Mouse (Mus musculus): ENCODE measurements around the gene Nde1. TPM values are rescaled to one million over a fixed set of nuclear protein-coding genes. Genes with fewer than 3 reads are reported as not detected.

The Nde1 gene
- 85.0 and 85.7 TPM in 2 replicates for polyA plus RNA-seq (2015; fragmentation: Nextera tagmentation; extraction: Ambion mirVana)

DNA sequence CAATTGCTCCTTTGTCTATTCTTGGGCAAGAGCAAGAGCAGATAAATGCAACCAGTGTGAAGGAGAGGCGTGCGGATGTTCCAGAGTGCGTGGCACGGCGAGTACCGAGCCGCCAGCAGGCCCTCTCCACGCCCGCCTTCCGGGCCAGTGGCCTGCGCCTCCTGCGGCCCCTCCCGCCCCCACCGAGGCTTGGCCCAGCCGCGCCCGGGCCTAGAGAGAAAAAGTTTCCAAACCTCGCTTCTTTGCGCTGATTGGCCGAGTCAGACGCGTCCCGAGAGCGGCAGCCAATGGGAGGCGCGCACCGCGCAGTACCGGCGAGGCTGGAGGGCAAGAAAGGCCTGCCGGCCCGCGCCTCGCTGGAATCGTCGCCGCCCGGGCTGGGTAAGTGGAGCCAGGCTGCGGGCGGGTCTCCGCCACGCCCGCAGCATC lies at the start of gene Nde1, which contains the start of gene Marf1:
TSS of gene Nde1 (plus strand) at position 288 of the 429 bp plus-strand sequence.
TSS of gene Marf1 (minus strand) at position 364 of the 429 bp plus-strand sequence.
- Histone ChIP-seq H3K36me3 (0 out of 2 replicates have a peak, but pooled peaks cover 7% of the 10 kb centered on the region), H3K4me2 (peak within 1 kb of the TSS; percentile 73), H3K4me3 (replicated peaks) (peak within 1 kb of the TSS; percentile 65), H3K4me1 (peaks cover 7% of the 10 kb centered on the region; the same call in 1 of the 2 replicates), H3K9ac (peak within 1 kb of the TSS; percentile 62), H3K27ac (peak within 1 kb of the TSS; percentile 89), H3K9me3 (no peaks in the 10 kb centered on the region), H3K27me3 (replicated peaks) (no peaks in the 10 kb centered on the region)
- ATAC-seq (ENCODE audit: insufficient read depth, low FRiP score, low read depth), result peak; percentile 93
- WGBS, result under 1% methylated on average over 38 of the region's 43 CpGs

DNA sequence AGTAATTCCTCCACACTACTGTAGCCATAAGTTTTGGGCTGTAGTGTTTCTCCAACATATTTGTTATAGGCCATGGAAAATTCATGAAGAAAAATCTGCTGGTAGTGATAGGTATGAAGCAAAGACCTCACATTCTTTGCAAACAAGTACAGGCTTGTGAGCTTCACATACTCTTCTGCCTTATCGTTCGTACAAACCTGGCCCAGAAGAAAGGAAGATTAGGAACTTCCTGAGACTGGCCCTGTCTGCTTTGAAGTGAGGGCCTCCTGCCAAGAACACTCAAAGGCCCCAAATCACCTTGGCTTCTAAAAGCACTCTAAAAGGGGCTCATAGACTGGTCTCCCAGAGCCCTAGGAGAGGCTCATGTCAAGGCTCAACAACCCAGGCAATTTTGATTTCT lies 45.8 kb upstream of the Nde1 start:
- Histone ChIP-seq H3K4me1 (no peaks in the 10 kb centered on the region), H3K4me3 (replicated peaks) (no peak overlapping the region), H3K36me3 (peaks cover 38% of the 10 kb centered on the region), H3K27me3 (replicated peaks) (no peaks in the 10 kb centered on the region), H3K9me3 (no peaks in the 10 kb centered on the region), H3K4me2 (no peak overlapping the region), H3K9ac (no peak overlapping the region), H3K27ac (no peak overlapping the region; the same call in 1 of the 2 replicates)
- WGBS, result 67% methylated on average over 2 of the region's 2 CpGs
- ATAC-seq (ENCODE audit: insufficient read depth, low FRiP score, low read depth), result no peak

DNA sequence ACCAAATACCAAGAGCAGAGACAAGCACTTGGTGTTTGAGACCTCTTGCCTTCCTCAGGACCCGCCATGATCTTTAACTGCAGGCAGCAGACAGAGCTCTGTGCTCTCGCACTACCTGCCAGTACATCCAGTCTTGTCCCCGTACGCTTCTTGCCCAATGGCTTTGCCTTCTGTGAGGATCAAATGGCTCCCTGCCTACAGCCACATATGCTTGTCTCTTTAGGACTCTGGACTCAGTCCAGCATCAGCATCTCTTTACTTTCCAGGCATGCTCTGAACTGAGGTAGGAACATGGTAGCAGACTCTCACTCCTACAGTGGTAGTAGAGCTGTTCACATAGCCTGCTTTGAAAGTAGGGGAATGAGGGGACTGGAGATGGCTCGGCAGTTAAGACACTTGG lies 42.1 kb upstream of the Nde1 start:
- Histone ChIP-seq H3K9ac (no peak overlapping the region), H3K4me3 (replicated peaks) (no peak overlapping the region), H3K9me3 (no peaks in the 10 kb centered on the region), H3K4me2 (no peak overlapping the region), H3K36me3 (peaks cover 52% of the 10 kb centered on the region), H3K4me1 (no peaks in the 10 kb centered on the region), H3K27ac (no peak overlapping the region), H3K27me3 (replicated peaks) (no peaks in the 10 kb centered on the region)
- ATAC-seq (ENCODE audit: insufficient read depth, low FRiP score, low read depth), result no peak
- 92% methylated on average over 5 of the region's 5 CpGs for WGBS

DNA sequence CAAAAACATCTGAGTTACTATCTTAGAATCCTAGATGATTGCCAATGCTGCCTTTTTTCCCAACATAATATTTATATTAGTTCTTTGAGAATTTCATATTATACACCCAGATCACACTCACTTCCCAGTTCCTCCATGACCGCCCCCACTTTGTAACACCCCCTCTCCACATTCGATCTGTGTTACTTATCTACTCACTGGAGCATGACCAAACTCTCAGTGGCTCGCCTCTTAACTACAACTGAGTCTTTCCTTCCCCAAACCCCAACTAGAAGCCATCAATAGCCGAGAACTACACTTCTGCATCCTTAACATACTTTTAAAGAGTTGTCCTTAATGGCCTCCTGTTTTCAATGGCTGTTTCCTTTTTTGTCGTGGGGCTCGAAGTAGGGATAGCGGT lies 41.5 kb upstream of the Nde1 start:
- H3K9ac ChIP-seq, result no peak overlapping the region
- no peak for ATAC-seq (ENCODE audit: insufficient read depth, low FRiP score, low read depth)
- no peaks in the 10 kb centered on the region for H3K27me3 ChIP-seq (replicated peaks)
- no peaks in the 10 kb centered on the region for H3K4me1 ChIP-seq
- WGBS, result 94% methylated on average over 7 of the region's 7 CpGs
- no peak overlapping the region for H3K4me2 ChIP-seq
- H3K27ac ChIP-seq, result no peak overlapping the region
- no peak overlapping the region for H3K4me3 ChIP-seq (replicated peaks)
- no peaks in the 10 kb centered on the region for H3K9me3 ChIP-seq
- H3K36me3 ChIP-seq, result peaks cover 53% of the 10 kb centered on the region

DNA sequence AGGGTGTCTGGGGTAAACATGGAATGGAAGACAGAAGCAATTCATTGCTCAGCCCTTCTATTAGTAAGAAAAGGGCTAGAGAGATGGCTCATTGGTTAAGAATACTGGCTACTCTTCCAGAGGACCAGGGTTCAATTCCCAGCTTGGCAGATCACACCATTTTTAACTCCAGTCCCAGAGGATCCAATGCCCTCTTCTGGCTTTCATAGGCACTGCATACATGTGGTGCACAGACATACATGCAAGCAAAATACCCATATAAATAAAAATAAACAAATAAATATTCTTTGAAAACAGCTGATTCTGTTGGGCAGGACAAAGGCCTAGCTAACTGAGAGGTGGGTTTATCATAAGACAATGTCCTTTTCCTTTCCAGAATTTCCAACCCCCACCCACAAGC lies 40.5 kb upstream of the Nde1 start:
- ATAC-seq (ENCODE audit: insufficient read depth, low FRiP score, low read depth), result no peak
- no peak overlapping the region for H3K27ac ChIP-seq
- no peak overlapping the region for H3K9ac ChIP-seq
- H3K4me1 ChIP-seq, result no peaks in the 10 kb centered on the region
- no peaks in the 10 kb centered on the region for H3K9me3 ChIP-seq
- no peak overlapping the region for H3K4me2 ChIP-seq
- H3K36me3 ChIP-seq, result peaks cover 43% of the 10 kb centered on the region
- H3K4me3 ChIP-seq (replicated peaks), result no peak overlapping the region
- H3K27me3 ChIP-seq (replicated peaks), result no peaks in the 10 kb centered on the region

DNA sequence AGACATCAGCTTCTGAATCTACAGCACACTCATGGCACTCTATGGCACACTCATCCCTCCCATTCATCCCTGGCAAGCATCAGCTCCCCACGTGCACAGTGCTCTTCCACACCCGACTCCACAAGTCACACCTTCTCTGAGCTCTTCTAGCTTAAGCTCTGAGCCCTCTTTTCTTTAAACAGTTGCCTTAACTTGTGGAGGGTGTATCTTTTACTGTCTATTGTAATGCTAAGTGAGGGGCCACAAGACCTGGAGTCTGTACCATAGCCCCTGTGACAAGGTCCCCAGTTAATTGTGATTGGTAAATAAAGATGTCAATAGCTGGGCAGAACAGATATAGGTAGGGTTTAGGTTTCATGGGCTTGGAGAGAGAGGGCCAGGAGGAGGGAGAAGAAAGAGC lies 39.2 kb upstream of the Nde1 start:
- ATAC-seq (ENCODE audit: insufficient read depth, low FRiP score, low read depth), result no peak
- Histone ChIP-seq H3K4me3 (replicated peaks) (no peak overlapping the region), H3K27me3 (replicated peaks) (no peaks in the 10 kb centered on the region), H3K4me2 (no peak overlapping the region), H3K9me3 (no peaks in the 10 kb centered on the region), H3K9ac (no peak overlapping the region), H3K4me1 (no peaks in the 10 kb centered on the region), H3K36me3 (peaks cover 40% of the 10 kb centered on the region), H3K27ac (no peak overlapping the region)
- WGBS, result 90% methylated on average over 2 of the region's 2 CpGs

DNA sequence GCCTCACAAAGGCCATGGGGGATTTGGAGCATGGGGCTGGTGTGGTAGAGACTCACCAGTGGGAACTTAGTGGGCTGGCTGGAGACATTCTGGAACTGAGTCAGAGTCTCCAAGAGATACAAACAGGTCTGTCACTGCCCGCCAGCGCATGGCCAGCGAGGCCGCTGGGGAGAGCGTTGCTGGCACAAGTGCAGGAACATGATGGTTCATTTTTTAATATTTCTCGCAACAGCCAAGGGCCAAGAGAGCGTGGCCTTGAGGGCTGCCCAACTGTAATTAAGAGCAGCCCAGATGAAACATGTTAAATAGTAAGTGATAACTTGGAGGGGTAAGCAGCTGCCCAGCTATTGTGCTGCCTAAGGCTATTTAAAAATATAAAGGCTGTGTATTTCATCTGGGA lies 38.4 kb upstream of the Nde1 start:
- WGBS, result 96% methylated on average over 7 of the region's 7 CpGs
- no peaks in the 10 kb centered on the region for H3K4me1 ChIP-seq
- ATAC-seq (ENCODE audit: insufficient read depth, low FRiP score, low read depth), result no peak
- no peak overlapping the region for H3K4me2 ChIP-seq
- no peak overlapping the region for H3K9ac ChIP-seq
- peaks cover 44% of the 10 kb centered on the region for H3K36me3 ChIP-seq
- H3K9me3 ChIP-seq, result no peaks in the 10 kb centered on the region
- no peaks in the 10 kb centered on the region for H3K27me3 ChIP-seq (replicated peaks)
- no peak overlapping the region for H3K27ac ChIP-seq
- no peak overlapping the region for H3K4me3 ChIP-seq (replicated peaks)

DNA sequence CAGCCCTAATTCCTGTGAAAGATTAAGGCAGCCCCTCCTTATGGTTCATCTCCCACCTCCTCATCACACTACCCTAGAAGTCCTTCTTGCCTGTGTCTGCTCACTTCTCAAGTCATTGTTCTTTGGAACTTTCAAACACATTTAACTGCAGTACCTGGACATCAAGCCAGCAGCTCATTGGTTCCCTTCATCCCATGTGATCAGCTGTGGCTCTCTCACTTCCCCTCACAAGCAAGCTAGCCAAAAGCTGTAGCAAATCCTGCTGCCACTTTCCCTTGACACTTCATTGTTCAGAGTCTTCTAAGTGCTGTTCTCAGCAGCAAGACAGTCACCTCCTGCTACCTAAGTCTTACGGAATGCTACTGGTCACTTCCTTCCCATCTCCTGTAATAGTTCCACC lies 37.8 kb upstream of the Nde1 start:
- H3K27me3 ChIP-seq (replicated peaks), result no peaks in the 10 kb centered on the region
- no peak overlapping the region for H3K4me2 ChIP-seq
- 86% methylated on average over 1 of the region's 1 CpGs for WGBS
- no peak for ATAC-seq (ENCODE audit: insufficient read depth, low FRiP score, low read depth)
- H3K4me3 ChIP-seq (replicated peaks), result no peak overlapping the region
- no peaks in the 10 kb centered on the region for H3K9me3 ChIP-seq
- H3K36me3 ChIP-seq, result peaks cover 50% of the 10 kb centered on the region
- no peak overlapping the region for H3K27ac ChIP-seq
- H3K4me1 ChIP-seq, result no peaks in the 10 kb centered on the region
- no peak overlapping the region for H3K9ac ChIP-seq

DNA sequence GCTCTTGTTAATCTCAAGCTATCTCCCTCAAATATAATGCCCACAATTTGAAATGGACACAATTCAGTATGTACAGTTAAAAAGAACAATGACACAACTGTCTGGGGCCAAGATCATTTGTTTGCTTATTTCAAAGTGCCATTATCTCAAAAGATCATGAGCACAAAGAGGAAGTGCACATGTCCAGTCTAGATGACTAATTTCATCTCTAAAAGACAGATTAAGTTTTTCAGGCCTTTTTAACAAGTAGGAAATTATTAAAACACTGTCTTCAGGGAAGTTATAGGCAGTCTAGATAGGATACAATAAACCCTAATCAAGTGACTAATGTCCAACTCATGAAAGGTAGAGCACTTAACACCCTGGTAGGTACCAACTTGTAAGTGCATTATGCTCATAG lies 34.1 kb upstream of the Nde1 start:
- no peaks in the 10 kb centered on the region for H3K27me3 ChIP-seq (replicated peaks)
- H3K4me2 ChIP-seq, result no peak overlapping the region
- no peak overlapping the region for H3K9ac ChIP-seq
- H3K4me1 ChIP-seq, result no peaks in the 10 kb centered on the region
- no peak overlapping the region for H3K4me3 ChIP-seq (replicated peaks)
- H3K9me3 ChIP-seq, result no peaks in the 10 kb centered on the region
- ATAC-seq (ENCODE audit: insufficient read depth, low FRiP score, low read depth), result no peak
- H3K36me3 ChIP-seq, result peaks cover 46% of the 10 kb centered on the region
- H3K27ac ChIP-seq, result no peak overlapping the region

DNA sequence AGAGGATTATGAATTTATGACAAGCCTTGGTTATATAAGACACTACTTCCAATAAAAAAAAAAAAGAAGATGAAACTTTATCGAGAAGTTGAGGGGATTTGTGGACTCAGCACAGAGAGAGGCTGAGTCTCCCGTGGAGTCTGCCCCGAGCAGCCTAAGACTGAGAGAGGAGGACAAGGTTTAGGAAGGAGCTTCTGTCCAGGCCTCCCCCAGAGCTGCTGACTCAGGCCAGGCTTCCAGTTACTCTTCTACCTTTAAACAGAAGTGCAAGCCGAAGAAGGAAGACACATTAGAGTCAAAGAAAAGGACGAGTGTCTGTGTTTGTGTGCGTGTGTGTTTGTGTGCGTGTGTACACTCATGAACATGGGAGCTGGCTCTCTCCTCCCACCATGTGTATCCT lies 32.3 kb upstream of the Nde1 start:
- Histone ChIP-seq H3K27me3 (replicated peaks) (no peaks in the 10 kb centered on the region), H3K9me3 (no peaks in the 10 kb centered on the region), H3K27ac (no peak overlapping the region), H3K4me2 (no peak overlapping the region), H3K4me3 (replicated peaks) (no peak overlapping the region), H3K4me1 (no peaks in the 10 kb centered on the region), H3K36me3 (peaks cover 41% of the 10 kb centered on the region), H3K9ac (no peak overlapping the region)
- WGBS, result 86% methylated on average over 7 of the region's 7 CpGs
- ATAC-seq (ENCODE audit: insufficient read depth, low FRiP score, low read depth), result no peak

DNA sequence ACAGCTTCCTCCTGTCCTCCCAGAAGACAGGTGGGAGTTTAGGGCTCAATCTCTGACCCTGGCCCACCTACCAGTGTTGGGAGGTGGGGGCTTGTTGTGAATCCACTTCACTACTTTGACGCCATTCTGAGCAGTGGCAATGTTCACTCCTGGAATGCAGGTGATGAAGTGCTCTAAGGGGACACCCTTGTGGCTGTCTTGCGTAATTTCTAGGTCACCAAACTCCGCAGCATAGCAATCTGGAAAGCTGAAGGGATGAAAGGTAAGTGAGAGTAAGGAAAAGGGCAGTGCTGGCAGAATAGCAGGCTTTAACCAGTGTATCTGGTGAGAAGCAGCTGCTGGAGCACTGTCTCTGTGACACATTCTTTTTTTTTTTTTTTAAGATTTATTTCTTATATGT lies 31.7 kb upstream of the Nde1 start:
- Histone ChIP-seq H3K9ac (no peak overlapping the region), H3K4me2 (no peak overlapping the region), H3K4me1 (no peaks in the 10 kb centered on the region), H3K9me3 (no peaks in the 10 kb centered on the region), H3K4me3 (replicated peaks) (no peak overlapping the region), H3K36me3 (peaks cover 41% of the 10 kb centered on the region), H3K27me3 (replicated peaks) (no peaks in the 10 kb centered on the region), H3K27ac (no peak overlapping the region)
- WGBS, result 87% methylated on average over 3 of the region's 3 CpGs
- ATAC-seq (ENCODE audit: insufficient read depth, low FRiP score, low read depth), result no peak

DNA sequence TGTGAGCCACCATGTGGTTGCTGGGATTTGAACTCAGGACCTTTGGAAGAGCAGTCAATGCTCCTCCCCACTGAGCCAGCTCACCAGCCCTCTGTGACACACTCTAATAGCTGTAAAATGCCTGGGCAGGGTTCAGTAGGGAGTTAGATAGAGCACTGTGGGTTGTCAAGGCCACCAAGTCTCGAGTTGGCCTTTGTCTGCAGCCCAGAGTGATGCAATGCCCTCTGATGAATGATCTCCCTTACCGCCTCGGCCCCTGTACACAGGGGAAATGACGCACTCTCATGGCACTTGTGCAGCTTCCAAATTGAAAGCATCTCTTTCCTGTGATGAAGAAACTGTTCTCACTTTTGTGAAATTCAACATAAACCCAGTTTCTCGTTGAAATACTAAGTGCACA lies 31.2 kb upstream of the Nde1 start:
- Histone ChIP-seq H3K36me3 (peaks cover 41% of the 10 kb centered on the region), H3K4me2 (no peak overlapping the region), H3K9ac (no peak overlapping the region), H3K27ac (no peak overlapping the region), H3K27me3 (replicated peaks) (no peaks in the 10 kb centered on the region), H3K4me3 (replicated peaks) (no peak overlapping the region), H3K4me1 (no peaks in the 10 kb centered on the region), H3K9me3 (no peaks in the 10 kb centered on the region)
- no peak for ATAC-seq (ENCODE audit: insufficient read depth, low FRiP score, low read depth)
- 84% methylated on average over 5 of the region's 5 CpGs for WGBS

DNA sequence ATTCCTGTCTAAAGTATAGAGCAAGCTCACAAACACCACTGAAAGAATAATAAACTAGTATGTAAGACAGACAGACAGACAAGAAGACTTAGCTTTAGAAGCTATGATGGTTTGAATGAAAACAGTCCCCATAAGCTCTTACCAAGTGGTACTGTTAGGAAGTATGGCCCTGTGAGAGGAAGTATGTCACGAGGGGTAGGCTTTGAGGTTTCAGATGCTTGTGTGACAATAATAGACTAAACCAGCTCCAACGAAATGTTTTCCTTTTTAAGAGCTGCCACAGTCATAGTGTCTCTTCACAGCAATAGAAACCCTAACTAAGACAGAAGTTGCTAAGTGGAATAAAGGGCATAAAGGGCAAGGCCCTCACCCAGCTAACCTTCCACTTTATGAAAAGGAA lies 28.1 kb upstream of the Nde1 start:
- 87% methylated on average over 2 of the region's 2 CpGs for WGBS
- H3K4me1 ChIP-seq, result no peaks in the 10 kb centered on the region
- no peaks in the 10 kb centered on the region for H3K9me3 ChIP-seq
- no peak overlapping the region for H3K4me3 ChIP-seq (replicated peaks)
- H3K9ac ChIP-seq, result no peak overlapping the region
- no peaks in the 10 kb centered on the region for H3K27me3 ChIP-seq (replicated peaks)
- H3K36me3 ChIP-seq, result peaks cover 50% of the 10 kb centered on the region
- H3K27ac ChIP-seq, result no peak overlapping the region
- ATAC-seq (ENCODE audit: insufficient read depth, low FRiP score, low read depth), result no peak
- no peak overlapping the region for H3K4me2 ChIP-seq

All from stomach, embryonic 15.5 days (tissue).